Mouse (Mus musculus): Measurements from ENCODE around the gene Capn2. TPM values are rescaled to one million over a fixed set of nuclear protein-coding genes. Genes with fewer than 3 reads are reported as not detected.

The Capn2 gene
- polyA plus RNA-seq, 1 experiment = 86.9 TPM

DNA sequence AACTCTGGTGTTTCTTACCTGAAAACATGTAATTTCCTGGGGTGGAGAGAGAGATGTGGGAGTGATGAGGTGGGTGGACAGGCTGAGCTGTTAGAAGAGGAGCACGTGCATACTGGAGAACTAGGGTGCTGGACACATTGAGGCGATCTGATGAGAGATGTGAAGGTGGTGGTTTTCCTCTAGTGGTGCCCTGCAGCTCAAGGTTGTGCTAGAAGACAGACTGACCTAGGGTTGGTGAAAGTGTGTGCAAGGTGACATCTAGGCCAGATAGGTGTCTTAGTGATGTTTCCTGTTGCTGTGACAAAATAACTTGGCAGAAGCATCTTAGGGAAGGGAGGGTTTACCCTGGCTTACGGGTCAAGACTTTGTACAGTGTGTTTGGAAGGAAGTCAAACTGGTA, 85.3 kb downstream of the Capn2 start:
- peaks cover 5% of the 10 kb centered on the region for H3K4me1 ChIP-seq (ENCODE audit: control insufficient read depth, insufficient read depth, low read length)
- 92% methylated on average over 3 of the region's 3 CpGs for WGBS
- no peak for DNase-seq
- no peak overlapping the region for H3K4me3 ChIP-seq (replicated peaks; ENCODE audit: insufficient read depth, low read depth, low read length)
- H3K27me3 ChIP-seq (ENCODE audit: control insufficient read depth, insufficient read depth, low read length) = no peaks in the 10 kb centered on the region
- TF ChIP-seq POLR2A (IDR thresholded peaks at IDR 0.05; ENCODE audit: borderline replicate concordance, insufficient read depth, low read length) (no peak), CTCF (IDR thresholded peaks at IDR 0.05; ENCODE audit: borderline replicate concordance, insufficient read depth, low read depth, low read length) (no peak)
- no peak overlapping the region for H3K27ac ChIP-seq (ENCODE audit: insufficient read depth, low read length)

- H3K27me3 ChIP-seq (ENCODE audit: control insufficient read depth, insufficient read depth, low read length) = no peaks in the 10 kb centered on the region
- H3K27ac ChIP-seq (ENCODE audit: insufficient read depth, low read length) = no peak overlapping the region
- DNase-seq = no peak
- 92% methylated on average over 2 of the region's 2 CpGs for WGBS
- no peak for TF ChIP-seq POLR2A (IDR thresholded peaks at IDR 0.05; ENCODE audit: borderline replicate concordance, insufficient read depth, low read length)
- TF ChIP-seq CTCF (IDR thresholded peaks at IDR 0.05; ENCODE audit: borderline replicate concordance, insufficient read depth, low read depth, low read length) = no peak
- H3K4me3 ChIP-seq (replicated peaks; ENCODE audit: insufficient read depth, low read depth, low read length) = no peak overlapping the region
- peaks cover 13% of the 10 kb centered on the region for H3K4me1 ChIP-seq (ENCODE audit: control insufficient read depth, insufficient read depth, low read length)
Observed at GRCm38 (mm10) chr1:182430676-182431075, 86.7 kb downstream of the Capn2 start.

DNA sequence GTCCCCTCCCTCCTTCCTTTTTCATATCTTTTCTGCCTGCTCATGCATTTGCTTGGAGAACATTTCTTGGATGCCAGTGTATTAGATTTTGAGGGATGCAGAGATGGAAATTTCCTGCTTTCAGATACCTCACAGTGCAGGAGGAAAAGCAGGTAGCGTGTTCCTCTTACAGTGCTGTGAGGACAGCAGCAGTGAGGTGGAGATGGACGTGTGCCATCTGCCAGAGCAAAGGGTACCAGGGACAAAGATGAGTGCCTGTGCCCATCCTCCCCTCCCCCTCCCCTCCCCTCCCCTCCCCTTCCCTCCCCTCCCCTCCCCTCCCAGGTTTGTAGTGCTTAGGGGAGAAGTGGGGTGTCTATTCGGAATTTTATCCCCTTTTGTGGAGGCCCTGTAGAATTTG, 87.6 kb downstream of the Capn2 start:
- H3K27me3 ChIP-seq (ENCODE audit: control insufficient read depth, insufficient read depth, low read length) = no peaks in the 10 kb centered on the region
- TF ChIP-seq POLR2A (IDR thresholded peaks at IDR 0.05; ENCODE audit: borderline replicate concordance, insufficient read depth, low read length) (no peak), CTCF (IDR thresholded peaks at IDR 0.05; ENCODE audit: borderline replicate concordance, insufficient read depth, low read depth, low read length) (no peak)
- DNase-seq = no peak
- no peak overlapping the region for H3K4me3 ChIP-seq (replicated peaks; ENCODE audit: insufficient read depth, low read depth, low read length)
- WGBS = 70% methylated on average over 3 of the region's 3 CpGs
- no peak overlapping the region for H3K27ac ChIP-seq (ENCODE audit: insufficient read depth, low read length)
- H3K4me1 ChIP-seq (ENCODE audit: control insufficient read depth, insufficient read depth, low read length) = peaks cover 18% of the 10 kb centered on the region

DNA sequence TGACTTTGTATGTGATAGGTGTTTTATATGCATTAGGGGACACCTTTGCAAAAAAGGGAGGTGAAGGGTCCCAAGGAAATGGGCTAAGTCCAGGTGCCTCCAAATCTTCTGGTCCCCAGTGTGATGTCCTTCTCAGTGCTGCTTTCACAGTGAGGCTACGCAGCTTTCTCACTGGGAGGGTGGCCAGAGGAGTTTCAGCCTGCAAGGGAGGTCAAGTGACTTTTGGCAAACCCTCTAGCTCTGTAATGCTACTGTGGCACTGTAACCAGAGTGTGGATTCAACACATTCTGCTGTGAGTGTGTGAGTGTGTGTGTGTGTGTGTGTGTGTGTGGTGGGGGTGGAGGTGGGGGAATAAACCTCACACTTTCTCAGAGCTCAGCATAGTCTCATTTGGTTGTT, 90.0 kb downstream of the Capn2 start:
- WGBS = 19% methylated on average over 1 of the region's 1 CpGs
- Histone ChIP-seq H3K27ac (ENCODE audit: insufficient read depth, low read length) (no peak overlapping the region), H3K4me3 (replicated peaks; ENCODE audit: insufficient read depth, low read depth, low read length) (no peak overlapping the region), H3K27me3 (ENCODE audit: control insufficient read depth, insufficient read depth, low read length) (no peaks in the 10 kb centered on the region), H3K4me1 (ENCODE audit: control insufficient read depth, insufficient read depth, low read length) (peaks cover 20% of the 10 kb centered on the region)
- no peak for TF ChIP-seq CTCF (IDR thresholded peaks at IDR 0.05; ENCODE audit: borderline replicate concordance, insufficient read depth, low read depth, low read length)
- TF ChIP-seq POLR2A (IDR thresholded peaks at IDR 0.05; ENCODE audit: borderline replicate concordance, insufficient read depth, low read length) = no peak
- peak in 1 of 2 experiments; percentile 30 for DNase-seq

GRCm38 (mm10) chr1:182426444-182426843, 91.0 kb downstream of the Capn2 start:
- no peak for DNase-seq
- WGBS = 54% methylated on average over 2 of the region's 2 CpGs
- TF ChIP-seq POLR2A (IDR thresholded peaks at IDR 0.05; ENCODE audit: borderline replicate concordance, insufficient read depth, low read length) (no peak), CTCF (IDR thresholded peaks at IDR 0.05; ENCODE audit: borderline replicate concordance, insufficient read depth, low read depth, low read length) (no peak)
- Histone ChIP-seq H3K27me3 (ENCODE audit: control insufficient read depth, insufficient read depth, low read length) (no peaks in the 10 kb centered on the region), H3K27ac (ENCODE audit: insufficient read depth, low read length) (no peak overlapping the region), H3K4me3 (replicated peaks; ENCODE audit: insufficient read depth, low read depth, low read length) (no peak overlapping the region), H3K4me1 (ENCODE audit: control insufficient read depth, insufficient read depth, low read length) (peaks cover 20% of the 10 kb centered on the region)

GRCm38 (mm10) chr1:182425176-182425575, 92.2 kb downstream of the Capn2 start:
- no peak overlapping the region for H3K4me3 ChIP-seq (replicated peaks; ENCODE audit: insufficient read depth, low read depth, low read length)
- 36% methylated on average over 3 of the region's 3 CpGs for WGBS
- no peak for TF ChIP-seq POLR2A (IDR thresholded peaks at IDR 0.05; ENCODE audit: borderline replicate concordance, insufficient read depth, low read length)
- no peak for TF ChIP-seq CTCF (IDR thresholded peaks at IDR 0.05; ENCODE audit: borderline replicate concordance, insufficient read depth, low read depth, low read length)
- H3K27ac ChIP-seq (ENCODE audit: insufficient read depth, low read length) = peak overlapping the region; percentile 59
- DNase-seq = peak in 1 of 2 experiments; percentile 48
- H3K27me3 ChIP-seq (ENCODE audit: control insufficient read depth, insufficient read depth, low read length) = no peaks in the 10 kb centered on the region
- H3K4me1 ChIP-seq (ENCODE audit: control insufficient read depth, insufficient read depth, low read length) = peaks cover 23% of the 10 kb centered on the region

GRCm38 (mm10) chr1:182424274-182424673, 93.1 kb downstream of the Capn2 start:
- Histone ChIP-seq H3K27ac (ENCODE audit: insufficient read depth, low read length) (no peak overlapping the region), H3K4me3 (replicated peaks; ENCODE audit: insufficient read depth, low read depth, low read length) (no peak overlapping the region), H3K4me1 (ENCODE audit: control insufficient read depth, insufficient read depth, low read length) (peaks cover 23% of the 10 kb centered on the region), H3K27me3 (ENCODE audit: control insufficient read depth, insufficient read depth, low read length) (no peaks in the 10 kb centered on the region)
- DNase-seq = peak in 1 of 2 experiments; percentile 21
- TF ChIP-seq POLR2A (IDR thresholded peaks at IDR 0.05; ENCODE audit: borderline replicate concordance, insufficient read depth, low read length) (no peak), CTCF (IDR thresholded peaks at IDR 0.05; ENCODE audit: borderline replicate concordance, insufficient read depth, low read depth, low read length) (no peak)
- WGBS = 28% methylated on average over 2 of the region's 2 CpGs

DNA sequence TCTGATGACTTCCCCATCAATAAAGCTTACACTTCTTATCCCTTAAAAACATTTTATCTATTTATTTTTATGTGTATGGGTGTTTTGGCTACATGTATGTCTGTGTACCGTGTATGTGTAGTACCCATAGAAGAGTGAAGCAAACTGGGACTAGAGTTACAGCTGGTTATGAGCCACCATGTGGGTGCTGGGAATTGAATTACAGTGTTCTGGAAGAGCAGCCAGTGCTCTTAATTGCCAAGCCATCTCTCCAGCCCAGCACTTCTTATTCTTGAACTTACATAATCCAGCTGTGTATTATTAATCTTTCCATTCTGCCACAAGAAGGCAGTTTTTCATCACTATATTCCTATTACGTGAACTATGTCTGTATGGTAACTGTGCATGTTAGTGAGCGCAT, 97.9 kb downstream of the Capn2 start:
- Histone ChIP-seq H3K27me3 (ENCODE audit: control insufficient read depth, insufficient read depth, low read length) (no peaks in the 10 kb centered on the region), H3K27ac (ENCODE audit: insufficient read depth, low read length) (no peak overlapping the region), H3K4me3 (replicated peaks; ENCODE audit: insufficient read depth, low read depth, low read length) (no peak overlapping the region), H3K4me1 (ENCODE audit: control insufficient read depth, insufficient read depth, low read length) (peaks cover 13% of the 10 kb centered on the region)
- DNase-seq = no peak
- WGBS = 88% methylated on average over 3 of the region's 3 CpGs
- no peak for TF ChIP-seq POLR2A (IDR thresholded peaks at IDR 0.05; ENCODE audit: borderline replicate concordance, insufficient read depth, low read length)
- no peak for TF ChIP-seq CTCF (IDR thresholded peaks at IDR 0.05; ENCODE audit: borderline replicate concordance, insufficient read depth, low read depth, low read length)

Other genes with a start within 250 kb of the Capn2 start
- gene Degs1, start 234.8 kb downstream of the Capn2 start, polyA plus RNA-seq (2012; rRNA removed) = 109 and 115 TPM in 2 replicates
- 28.3 and 31.0 TPM in 2 replicates for gene Fbxo28, start 176.0 kb downstream of the Capn2 start, polyA plus RNA-seq (2012; rRNA removed)
- 21.1 and 25.3 TPM in 2 replicates for gene Trp53bp2, start 108.4 kb downstream of the Capn2 start, polyA plus RNA-seq (2012; rRNA removed)
- 0.03 and 0.08 TPM in 2 replicates for gene Capn8, start 47.4 kb upstream of the Capn2 start, polyA plus RNA-seq (2012; rRNA removed)
- gene Ccdc185, start 231.6 kb upstream of the Capn2 start, polyA plus RNA-seq (2012; rRNA removed) = not detected in 2 replicates
- 96.0 and 97.7 TPM in 2 replicates for gene Susd4, start 246.3 kb upstream of the Capn2 start, polyA plus RNA-seq (2012; rRNA removed)

All from cerebellum, adult 2 months (tissue).